Mouse (Mus musculus): Measurements from ENCODE around the gene Sp2.

Sp2 gene

DNA sequence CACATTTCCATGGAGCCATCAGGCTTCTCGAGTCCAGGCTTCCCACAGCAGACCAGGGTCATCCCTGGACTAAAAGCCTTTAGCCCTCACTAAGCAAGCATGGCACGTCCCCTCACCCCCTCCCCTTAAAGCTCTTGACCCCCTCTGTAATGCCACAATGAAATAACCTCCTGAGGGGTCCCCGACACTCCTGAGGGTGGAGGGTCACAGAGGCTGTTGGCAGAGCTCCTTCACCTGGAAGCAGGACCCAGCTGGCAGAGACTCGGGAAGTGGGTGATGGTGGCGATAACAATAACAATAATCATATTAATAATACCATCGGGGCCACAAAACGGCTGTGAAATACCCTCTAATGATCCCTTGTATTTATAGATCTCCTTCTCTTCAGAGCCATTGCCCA lies at the start of gene Sp2:
Sp2 (minus strand) TSS at position 101 of the 400 bp plus-strand sequence.
- DNase-seq: no peak

DNA sequence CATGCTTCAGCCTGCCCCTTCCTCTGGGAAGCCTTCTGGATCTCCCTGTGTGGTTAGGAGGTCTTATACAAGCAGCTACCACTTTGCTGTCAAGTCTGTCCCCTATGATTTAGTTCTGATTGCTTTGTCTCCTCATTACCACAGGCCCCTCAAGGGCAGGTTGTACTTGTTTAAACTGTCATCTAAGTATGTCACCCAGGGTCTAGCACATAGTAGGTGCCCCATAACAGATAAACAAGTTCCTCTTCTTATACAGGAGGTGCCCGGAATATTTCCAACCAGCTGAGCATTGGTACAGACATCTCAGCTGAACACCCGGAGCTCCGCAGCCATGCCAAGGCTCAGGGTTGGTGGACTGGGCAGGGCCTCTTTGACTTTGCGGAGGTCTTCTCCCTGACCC lies 49.7 kb upstream of the Sp2 start:
- DNase-seq: no peak

DNA sequence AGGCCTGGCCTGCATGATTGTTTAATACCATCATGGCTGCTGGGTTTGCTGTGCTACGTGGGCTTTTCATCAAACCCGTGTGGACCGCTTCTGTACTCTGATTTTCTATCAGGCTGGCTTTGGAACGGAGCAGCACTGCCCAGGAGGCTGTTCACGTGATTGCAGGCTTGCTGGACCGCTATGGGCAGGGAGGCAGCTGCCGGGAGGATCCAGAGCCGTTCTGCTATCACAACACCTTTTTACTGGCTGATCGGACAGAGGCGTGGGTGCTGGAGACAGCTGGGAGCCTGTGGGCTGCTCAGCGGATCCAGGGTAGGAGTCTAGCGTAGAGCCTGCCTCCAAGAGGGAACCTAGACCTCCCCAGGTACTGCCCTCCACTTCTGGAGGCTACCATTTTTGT lies 49.2 kb upstream of the Sp2 start:
- no peak for DNase-seq

DNA sequence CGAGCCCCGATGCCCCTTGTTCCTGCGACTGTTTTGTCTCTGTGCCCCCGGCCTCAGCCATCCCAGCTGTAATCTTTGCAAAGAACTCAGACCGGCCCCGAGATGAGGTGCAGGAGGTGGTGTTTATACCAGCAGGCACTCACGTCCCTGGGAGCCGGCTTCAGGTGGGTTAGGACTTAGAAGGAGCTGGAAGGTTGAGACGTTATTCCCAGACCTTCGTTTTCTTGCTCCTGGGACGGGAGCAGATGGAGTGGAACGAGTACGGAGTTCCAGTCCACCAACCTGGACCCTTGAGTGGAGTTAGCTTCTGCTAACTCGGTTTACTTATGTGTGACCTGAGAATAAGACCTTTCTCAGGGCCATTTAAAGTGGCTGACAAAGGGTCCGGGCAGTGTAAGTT lies 47.7 kb upstream of the Sp2 start:
- DNase-seq: no peak

DNA sequence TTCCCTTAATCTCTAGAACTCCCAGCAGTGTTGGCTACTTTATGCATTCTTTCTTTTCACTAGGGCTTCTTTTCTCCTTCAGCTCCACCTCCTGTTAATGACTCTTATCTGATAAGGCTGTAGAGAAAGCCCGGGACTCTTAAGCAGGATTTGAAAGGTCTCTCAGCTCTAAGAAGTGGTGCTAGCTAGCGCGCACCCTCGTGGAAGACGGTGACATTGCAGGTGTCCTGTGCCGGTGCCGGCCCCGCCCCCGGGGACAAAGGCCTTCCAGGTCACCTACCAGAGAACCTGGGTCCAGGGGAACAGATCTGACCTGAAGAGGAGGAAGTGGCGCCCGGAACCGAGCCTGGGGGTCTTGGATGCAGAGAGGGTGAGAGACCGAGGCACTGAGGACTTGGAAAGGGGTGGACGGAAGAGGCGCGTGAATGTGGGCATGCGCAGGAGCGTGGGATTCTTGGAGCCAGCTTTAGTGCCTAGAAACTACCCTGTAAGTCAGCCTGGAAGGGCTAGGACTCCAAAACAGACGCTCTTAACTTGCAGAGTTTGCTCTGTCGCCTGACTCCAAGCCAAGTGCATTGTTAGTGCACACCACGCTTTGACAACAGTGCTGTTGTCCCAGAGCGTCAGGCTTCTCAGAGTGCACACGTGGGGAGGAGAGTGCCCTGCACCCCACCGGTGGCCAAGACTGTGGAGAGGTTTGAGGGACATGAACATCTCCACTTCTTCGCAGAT lies 47.1 kb upstream of the Sp2 start, which contains the start of gene Scrn2:
Scrn2 (plus strand) TSS at position 253 of the 732 bp plus-strand sequence.
- peak; percentile 83 for DNase-seq

DNA sequence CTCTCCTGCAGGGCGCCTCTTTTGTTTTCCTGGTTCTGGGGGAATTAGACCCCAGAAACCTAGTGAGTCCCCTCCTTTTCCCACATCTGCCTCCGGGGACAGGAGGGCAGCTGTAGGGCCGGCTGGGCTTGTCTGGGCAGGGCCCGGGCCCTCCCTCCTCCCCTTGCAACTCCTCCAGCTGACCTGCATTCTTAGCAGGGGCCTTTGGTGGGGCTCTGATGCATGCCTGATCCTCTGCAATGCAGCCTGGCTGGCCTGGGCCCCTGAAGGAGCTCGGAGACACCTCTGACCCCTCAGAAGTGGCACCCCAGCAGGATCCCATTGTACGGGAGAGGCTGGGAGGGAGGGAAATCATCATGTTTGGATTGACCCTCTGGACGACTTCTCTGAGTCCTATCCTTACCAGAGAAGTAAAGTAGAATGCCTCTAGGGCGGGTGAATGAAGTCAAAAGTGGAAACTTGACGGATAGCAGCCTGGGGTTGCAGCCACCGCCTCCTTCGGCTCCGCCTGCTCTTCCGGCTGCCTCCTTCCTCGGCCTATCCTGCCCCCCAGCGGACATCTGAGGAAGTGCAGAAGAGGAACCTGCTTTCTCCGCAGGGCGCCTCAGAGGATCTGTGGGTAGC lies 43.1 kb upstream of the Sp2 start:
- DNase-seq: peak; percentile 84

DNA sequence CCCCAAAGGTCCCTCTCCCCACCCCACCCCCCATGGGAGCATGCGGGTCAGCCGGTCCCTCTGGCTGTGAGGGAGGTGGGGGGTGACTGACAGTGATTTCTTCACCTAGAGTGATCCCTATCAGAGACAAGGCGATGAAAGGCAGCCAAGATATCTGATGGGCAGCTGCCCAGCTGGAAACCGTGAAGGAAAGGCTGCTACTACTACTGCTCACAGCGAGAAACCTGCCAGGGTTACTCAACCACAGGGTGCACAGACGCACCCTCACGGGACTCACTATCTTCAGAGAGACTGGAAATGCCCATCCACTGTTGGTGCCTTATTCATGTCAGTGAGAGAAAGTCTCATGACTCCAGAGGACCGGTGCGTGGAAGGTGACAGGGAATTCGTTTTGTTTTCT lies 42.2 kb upstream of the Sp2 start:
- DNase-seq: no peak

DNA sequence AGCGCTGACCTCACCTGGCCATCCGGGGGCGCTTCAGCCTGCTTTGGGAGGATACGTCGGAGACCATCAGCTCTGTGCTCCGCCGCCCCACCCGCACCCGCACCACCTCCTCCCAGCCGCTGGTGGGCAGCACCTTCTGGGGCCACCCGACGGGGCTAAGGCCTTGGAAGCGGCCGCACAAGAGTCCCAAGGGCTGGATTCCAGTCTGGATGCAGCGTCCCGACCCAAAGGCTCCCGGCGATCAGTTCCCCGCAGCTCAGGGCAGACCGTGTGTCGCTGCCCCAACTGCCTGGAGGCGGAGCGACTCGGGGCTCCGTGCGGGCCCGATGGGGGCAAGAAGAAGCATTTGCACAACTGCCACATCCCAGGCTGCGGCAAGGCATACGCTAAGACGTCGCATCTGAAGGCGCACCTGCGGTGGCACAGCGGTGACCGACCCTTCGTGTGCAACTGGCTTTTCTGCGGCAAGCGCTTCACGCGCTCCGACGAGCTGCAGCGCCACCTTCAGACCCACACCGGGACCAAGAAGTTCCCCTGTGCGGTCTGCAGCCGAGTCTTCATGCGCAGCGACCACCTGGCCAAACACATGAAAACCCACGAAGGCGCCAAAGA lies 39.2 kb upstream of the Sp2 start:
- DNase-seq: peak; percentile 67

DNA sequence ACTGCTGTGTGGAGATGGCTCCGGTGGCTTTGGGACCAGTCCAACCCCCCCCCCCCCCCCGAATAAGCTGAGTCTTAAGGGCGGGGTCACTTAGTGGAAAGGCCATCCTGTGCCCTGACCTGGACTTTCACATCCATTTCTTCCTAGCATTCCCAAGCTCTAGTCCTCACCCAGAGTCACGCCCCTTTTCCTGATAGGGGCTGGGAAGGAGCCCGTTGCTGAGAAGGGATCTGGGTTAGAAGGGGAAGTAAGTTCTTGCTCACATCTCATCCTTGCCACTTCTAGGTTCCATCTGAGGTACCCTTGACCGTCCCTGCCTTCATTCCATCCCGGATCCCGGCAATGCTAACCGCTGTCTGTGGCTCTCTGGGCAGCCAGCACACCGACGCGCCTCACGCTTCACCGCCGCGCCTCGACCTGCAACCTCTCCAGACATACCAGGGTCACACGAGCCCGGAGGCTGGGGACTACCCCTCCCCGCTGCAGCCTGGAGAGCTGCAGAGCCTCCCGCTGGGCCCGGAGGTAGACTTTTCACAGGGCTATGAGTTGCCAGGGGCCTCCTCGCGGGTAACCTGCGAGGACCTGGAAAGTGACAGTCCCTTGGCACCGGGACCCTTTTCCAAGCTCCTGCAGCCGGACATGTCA lies 38.5 kb upstream of the Sp2 start:
- no peak for DNase-seq

DNA sequence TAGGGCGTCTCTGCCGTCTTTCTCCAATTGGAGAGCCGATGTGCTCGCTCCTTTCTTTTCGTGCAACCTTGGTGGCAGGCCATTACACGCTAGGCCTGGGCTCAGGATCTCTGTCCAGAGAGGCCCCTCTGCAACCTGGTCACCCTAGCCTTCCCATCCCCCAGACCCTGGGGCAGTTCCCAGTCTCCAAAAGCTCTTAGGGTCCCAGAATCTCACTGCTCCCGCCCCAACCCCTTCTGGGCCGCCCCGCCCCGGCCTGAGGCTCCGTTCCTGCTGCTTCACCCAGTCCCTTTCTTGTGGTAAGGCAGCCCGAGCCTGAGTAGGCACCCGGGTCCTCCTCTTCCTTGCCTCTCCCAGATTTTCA lies 36.6 kb upstream of the Sp2 start:
- no peak for DNase-seq

DNA sequence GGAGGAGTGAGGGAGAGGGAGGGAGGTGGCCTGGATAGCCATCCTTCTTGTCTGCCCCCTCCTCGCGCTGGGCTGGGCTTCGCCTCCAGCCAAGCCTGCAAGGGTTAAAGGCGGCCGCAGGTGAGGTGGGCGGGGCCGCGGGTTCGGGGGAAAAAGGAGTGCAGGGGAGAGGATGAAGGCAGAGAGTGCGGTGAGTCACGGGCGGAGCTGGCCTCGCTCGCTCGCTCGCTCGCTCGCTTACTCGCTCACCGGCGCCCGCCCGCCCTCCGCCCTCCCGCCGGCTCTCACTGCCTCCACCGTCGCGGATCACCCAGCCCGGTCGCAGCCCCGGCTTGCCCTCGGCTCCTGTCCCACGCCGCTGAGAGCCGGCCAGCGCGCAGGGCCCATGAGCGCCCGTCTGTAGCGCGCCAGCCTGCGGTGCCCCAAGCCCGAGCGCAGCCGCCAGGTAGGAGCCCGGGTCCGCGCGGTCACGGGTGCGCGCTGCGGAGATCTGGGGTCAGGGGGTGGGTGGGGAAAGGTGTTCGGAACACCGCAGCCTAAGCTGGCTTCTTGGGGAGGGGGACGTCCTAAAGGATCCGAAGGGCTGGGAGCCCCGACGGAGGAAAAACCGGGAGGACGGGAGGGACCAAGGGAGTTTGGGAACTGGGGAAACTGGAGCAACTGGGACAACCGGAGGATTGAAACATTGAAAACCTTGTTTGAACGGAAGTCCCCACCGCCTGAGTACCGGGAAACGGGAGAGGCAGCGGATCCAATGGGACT lies 36.0 kb upstream of the Sp2 start:
- no peak for DNase-seq

DNA sequence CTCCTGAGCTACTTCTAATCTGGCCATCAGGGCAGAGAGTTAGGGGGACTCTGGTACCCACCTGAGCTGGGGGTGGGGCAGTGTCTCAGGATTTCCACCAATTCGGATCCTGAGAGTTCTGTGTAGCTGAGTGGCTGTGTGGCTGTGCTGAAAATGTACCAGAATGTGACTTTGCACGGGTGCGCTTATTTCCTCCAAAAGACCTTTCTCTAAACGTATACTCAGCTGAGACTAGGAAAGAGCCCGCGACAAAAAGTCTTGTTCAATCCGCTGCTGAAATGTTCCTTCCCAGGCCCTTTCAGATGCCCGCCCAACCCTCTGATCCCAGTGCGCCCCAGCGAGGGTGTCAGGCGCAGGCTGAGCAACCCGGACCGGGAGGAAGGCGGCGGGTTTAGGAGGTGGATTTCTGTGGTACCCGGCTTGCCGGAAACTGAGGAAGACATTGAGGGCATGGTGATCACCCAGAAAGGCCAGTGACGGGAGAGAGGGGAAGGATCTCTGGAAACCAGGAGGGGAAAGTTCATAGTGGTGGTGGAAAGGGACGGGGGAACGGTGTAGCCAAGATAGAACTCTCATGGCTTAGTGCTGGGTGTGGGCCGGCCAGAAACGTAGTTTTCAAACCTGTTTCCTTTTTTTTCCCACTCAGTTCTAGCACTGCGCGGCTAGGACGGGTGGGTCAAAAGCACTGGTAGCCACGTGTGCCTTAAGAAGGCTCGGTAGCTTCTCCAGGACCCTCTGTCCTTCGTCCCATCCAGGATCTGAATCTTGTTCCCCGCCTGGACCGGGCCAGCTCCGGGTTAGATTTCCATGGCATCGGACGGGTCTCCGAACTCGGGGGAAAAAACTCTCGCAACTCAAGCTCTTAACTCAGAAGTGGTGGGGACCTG lies 35.2 kb upstream of the Sp2 start:
- DNase-seq: no peak

DNA sequence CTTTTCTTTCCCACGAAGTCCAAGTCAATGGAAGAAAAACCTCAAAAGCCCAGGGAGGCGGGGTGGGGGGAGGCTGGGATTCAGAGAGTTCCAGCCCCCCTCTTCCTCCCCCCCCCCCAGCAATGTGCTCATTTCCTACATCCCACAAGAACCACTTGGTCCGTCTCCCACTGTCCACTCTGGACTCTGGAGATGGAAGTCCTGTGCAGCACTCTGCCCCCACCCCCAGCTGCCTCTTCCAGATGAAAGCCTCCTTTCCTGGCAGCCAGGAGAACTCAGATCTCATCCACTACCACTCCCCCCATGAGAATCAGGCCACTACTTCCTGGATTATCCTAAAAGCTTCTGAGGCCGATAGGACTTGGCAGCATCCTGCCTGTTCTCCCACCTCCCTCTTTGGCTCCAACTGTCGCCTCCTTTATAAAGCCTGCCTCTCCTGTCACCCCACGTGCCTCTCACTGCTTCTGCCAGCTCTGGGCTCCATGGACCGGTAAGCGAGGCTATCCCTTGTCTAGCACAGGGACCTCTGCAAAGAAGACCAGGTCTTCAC lies 30.4 kb upstream of the Sp2 start, which contains the start of gene Sp6:
Sp6 (plus strand) TSS at position 274 of the 550 bp plus-strand sequence.
- DNase-seq: no peak

DNA sequence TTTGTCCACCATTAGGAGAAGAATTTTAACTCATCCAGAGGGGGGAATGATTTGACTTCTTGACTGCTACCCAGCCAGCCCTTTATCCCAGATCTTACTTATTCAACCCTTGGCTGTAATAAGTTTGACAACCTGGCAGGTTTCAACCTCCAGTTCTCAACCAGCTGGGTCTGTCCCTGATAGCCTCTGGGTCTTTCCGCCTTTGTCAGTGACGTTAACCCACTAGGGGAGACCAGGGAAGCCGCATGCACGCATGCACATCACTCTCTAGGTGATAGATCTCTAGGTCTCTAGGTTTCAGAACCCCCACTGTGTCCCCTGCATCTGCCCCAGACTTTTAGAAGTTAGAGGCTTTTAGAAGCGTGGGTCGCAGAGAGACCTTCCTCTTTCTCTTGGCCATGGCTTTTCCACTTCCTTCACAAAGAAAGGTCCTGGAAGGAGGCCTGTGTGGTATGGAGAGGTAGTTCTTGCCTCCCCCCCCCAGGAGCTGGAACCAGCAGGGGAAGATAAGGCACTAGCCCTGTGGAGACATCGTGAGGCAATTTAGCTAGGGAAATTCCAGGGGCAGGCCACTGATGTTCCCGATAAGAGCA lies 26.5 kb upstream of the Sp2 start:
- DNase-seq: no peak

DNA sequence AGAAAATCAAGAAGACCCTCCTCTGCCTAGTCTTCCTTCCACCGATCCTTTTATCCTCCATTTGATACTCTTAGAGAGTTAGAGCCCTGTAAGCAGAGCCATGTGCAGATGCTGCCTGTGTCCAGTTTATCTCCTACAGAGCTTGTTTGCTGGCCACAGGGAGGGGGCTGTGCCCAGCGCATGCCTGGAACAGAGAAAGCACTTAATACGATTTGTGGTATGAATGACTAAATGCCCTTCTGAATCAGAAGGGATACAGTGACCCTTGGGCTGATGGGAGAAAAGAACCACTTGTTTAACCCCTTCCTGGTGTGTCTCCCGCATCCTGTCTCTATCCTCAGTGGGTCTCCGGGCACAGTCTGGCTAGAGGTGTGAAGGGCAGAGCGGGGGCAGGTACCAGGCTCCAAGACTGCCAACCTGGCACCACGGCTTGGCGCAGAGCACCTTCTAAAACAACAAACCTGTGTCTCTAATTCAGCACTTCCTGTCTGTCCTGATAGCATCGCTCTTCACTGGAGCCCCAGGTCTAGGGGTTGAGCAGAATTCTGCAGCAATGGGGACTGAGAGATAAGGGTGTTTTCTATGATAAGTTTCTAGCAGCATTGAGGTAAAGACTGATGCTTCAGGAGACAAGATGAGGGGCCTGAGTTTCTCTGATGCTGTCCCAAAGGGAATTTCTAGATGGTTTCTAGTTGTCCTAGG lies 24.5 kb upstream of the Sp2 start:
- no peak for DNase-seq

DNA sequence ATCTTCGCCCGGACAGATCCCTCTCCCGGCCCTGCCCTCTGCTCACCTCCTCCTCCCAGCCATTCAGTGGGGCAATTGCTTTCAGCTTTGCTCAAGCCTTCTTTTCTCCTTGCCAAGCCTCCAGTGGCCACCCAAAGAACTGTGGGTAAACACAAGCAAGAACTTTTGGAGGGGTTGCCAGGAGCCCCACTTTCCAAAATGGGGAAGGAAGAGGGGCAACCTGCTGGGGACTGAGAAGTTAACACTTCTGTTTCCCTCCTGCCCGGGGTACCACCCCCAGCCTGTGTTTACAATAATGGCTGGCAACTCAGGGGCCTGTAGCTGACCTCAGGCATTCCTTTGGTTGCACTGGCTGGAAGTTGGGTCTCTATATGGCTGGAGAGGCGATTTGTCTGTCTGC lies 20.4 kb upstream of the Sp2 start:
- no peak for DNase-seq

DNA sequence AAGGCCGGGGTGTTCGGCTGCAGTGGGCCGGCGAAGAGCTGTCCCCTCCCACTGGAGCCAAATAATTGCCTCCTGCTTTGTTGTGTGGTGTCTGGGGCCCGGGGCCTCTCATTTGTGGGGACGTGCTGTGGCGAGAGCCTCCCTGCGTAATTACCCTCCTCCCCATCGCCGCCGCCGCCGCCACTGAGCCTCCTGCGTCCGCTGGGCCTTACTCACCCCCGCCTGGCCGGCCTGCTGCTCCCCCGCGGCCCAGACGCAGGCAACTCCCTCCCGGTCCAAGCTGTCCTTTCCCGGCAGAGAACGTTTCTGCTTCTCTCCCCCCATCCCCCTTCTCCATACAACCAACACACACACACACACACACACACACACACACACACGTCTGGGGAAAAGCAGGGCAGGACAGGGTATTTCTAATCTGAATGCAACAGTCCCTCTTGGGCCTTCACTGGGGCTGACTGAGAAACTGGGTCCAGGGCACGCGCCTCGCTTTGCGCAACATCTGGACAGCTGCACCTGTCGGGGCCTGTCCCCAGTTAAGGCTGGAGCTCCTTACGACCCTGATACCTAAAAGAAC lies 14.7 kb upstream of the Sp2 start:
- peak; percentile 61 for DNase-seq

DNA sequence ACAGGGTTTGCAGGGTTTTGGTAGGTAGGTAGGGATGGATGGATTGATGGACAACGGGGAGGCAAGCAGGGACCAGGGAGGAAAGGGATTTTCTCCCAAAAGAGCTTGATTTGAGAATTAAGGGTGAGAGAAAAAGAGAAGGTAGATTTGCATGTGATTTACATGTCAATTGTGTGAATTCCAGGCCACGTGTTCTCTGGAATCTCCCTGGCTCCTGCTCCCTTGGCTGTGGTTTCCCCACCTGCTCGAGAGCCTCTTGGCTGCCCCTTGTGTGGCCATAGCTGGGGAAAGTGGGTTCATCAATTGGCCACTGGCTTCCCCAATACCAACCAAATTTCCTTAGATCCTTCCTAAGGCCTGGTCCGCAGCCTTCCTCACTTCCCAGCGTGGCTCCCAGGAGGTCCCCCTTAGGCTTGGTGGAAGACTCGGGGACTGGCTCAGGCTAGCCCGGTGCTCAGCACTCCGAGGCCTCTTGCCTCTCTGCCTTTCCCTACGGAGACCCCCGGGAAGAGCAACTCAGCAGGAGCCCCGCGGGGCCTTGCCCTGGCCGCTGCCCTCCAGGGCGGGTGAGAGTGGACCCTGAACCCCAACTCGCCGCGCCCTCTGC lies 14.1 kb upstream of the Sp2 start:
- DNase-seq: no peak

DNA sequence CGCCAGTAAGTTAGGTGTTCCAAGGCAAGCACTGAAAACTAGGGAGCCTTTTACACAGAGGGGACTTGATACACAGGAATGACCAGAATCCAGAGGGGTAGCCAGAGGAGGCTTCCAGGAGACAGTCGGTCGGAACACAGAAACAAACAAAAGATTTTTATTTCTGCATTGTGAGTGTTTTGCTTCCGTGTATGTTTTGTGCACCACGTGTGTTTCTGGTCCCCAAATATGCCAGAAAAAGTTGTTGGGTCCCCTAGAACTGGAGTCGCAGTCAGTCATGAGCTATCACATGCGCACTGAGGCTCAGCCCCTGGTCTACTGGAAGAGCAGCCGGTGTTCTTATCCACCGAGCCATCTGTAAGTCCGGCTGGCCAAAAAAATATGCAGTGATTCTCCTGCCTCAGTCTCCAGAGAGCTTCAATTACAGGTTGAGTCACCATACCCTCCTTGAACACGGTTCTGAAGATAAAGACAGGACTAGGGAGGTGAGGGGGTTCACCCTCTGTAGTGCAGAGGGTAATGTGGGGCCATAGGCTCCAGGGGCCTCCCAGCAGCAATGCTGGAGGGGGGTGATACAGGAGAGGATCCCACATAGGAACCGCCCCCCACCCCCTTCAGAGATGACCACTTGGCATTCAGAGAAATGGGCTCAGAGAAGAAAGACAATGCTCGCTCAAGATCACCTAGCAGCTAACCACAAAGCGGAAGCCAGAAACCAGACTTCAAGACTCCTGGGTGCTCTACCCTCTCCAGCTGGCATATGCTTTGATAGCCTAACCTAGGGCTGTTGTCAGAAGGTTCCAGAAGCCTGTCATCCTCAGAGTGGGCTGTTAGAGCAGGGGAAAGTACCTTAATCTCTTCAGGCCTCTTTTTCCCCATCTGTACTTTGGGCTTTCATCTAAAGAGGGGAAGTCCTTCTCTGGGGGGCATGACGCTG lies 13.3 kb upstream of the Sp2 start:
- DNase-seq: no peak
